Mouse (Mus musculus): ENCODE data around the gene Hectd4. TPM values are rescaled to one million over a fixed set of nuclear protein-coding genes. Genes with fewer than 3 reads are reported as not detected.

The Hectd4 gene
- polyA plus RNA-seq, 1 experiment: 8.6 TPM

DNA sequence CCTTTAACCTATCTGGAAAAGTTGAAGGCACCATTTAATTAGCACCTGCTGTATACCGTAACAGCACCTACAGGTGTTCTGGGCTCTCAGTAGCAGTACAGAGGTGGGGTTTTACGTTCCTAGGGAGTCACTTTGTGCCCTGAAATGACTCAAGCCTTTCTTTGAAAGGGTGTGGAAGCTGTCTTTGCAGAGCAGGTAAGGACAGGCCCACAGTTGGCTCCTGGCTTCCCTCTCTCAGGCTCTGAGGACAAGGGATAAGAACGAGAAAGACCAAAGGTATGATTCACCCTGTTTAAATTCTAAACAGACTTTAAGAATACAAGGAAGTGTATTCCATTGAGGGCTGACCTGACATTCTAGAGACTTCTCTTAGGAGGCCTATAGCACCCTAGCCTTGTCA, 173.4 kb downstream of the Hectd4 start:
- H3K4me3 ChIP-seq (replicated peaks): no peak overlapping the region
- peaks cover 42% of the 10 kb centered on the region for H3K4me1 ChIP-seq
- H3K36me3 ChIP-seq (replicated peaks; ENCODE audit: low read length): no peaks in the 10 kb centered on the region
- H3K27me3 ChIP-seq (replicated peaks): no peaks in the 10 kb centered on the region
- TF ChIP-seq FLI1 (IDR thresholded peaks at IDR 0.05; ENCODE audit: low read length): no peak
- TF ChIP-seq GATA1 (IDR thresholded peaks at IDR 0.05; ENCODE audit: borderline replicate concordance, low read length): no peak
- no peaks in the 10 kb centered on the region for H3K9me3 ChIP-seq

- TF ChIP-seq FLI1 (IDR thresholded peaks at IDR 0.05; ENCODE audit: low read length): no peak
- TF ChIP-seq GATA1 (IDR thresholded peaks at IDR 0.05; ENCODE audit: borderline replicate concordance, low read length): no peak
- no peaks in the 10 kb centered on the region for H3K9me3 ChIP-seq
- peaks cover 1% of the 10 kb centered on the region for H3K36me3 ChIP-seq (replicated peaks; ENCODE audit: low read length)
- peaks cover 37% of the 10 kb centered on the region for H3K4me1 ChIP-seq
- no peak overlapping the region for H3K4me3 ChIP-seq (replicated peaks)
- no peaks in the 10 kb centered on the region for H3K27me3 ChIP-seq (replicated peaks)
Observed at GRCm38 (mm10) chr5:121395621-121396020, 175.6 kb downstream of the Hectd4 start.

GRCm38 (mm10) chr5:121397187-121398145, 177.4 kb downstream of the Hectd4 start, which contains the start of gene Naa25:
Gene Naa25 (plus strand): TSS chr5:121397936.
- peaks cover 18% of the 10 kb centered on the region for H3K36me3 ChIP-seq (replicated peaks; ENCODE audit: low read length)
- H3K4me3 ChIP-seq (replicated peaks): peak within 1 kb of the TSS; percentile 98
- H3K4me1 ChIP-seq: peaks cover 47% of the 10 kb centered on the region
- H3K27me3 ChIP-seq (replicated peaks): no peaks in the 10 kb centered on the region
- no peaks in the 10 kb centered on the region for H3K9me3 ChIP-seq
- TF ChIP-seq GATA1 (IDR thresholded peaks at IDR 0.05; ENCODE audit: borderline replicate concordance, low read length) (no peak), FLI1 (IDR thresholded peaks at IDR 0.05; ENCODE audit: low read length) (no peak)

DNA sequence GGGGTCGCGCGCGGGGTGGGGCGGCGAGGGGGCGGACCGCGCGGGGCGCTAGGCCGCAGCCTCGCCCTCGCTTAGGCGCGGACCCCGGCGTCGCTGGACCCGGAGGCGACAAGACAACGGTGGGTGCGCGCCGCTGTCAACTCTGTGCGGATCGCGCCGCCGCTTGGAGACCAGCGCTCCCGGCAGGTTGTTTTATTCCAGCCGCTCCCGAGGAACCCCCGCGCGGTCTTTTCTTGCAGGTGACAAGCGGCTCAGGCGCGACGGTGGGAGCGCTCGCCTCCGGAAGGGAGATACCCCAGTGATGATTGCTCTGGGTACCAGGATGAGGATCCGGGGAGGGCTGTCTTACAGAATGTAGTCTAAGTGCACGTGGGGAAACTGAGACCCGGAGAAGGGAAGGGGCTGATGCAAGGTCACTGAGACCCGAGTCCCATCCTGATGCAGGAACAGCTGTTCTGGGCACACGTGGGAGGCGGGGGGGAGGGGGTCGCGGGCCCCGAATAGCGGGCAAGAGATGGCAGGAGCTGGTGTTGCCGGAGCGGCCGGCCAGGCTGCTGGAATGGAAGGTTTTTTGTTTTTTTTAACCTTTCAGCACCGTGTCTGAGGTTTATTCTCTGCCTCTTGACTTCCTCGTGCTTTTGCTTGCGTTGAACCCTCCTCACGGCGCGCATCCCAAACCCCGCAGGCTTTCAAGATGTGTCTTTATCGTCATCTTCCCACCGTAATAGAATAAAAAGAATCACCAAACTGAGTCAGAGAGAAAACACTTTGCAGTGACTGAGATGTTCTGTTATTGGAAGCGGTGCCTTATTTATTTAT, 178.3 kb downstream of the Hectd4 start:
- Histone ChIP-seq H3K9me3 (no peaks in the 10 kb centered on the region), H3K36me3 (replicated peaks; ENCODE audit: low read length) (peaks cover 25% of the 10 kb centered on the region), H3K4me3 (replicated peaks) (peak overlapping the region; percentile 98), H3K27me3 (replicated peaks) (no peaks in the 10 kb centered on the region), H3K4me1 (peaks cover 49% of the 10 kb centered on the region)
- TF ChIP-seq FLI1 (IDR thresholded peaks at IDR 0.05; ENCODE audit: low read length) (no peak), GATA1 (IDR thresholded peaks at IDR 0.05; ENCODE audit: borderline replicate concordance, low read length) (no peak)

GRCm38 (mm10) chr5:121398965-121399462, 179.0 kb downstream of the Hectd4 start:
- H3K9me3 ChIP-seq: no peaks in the 10 kb centered on the region
- peak overlapping the region; percentile 98 for H3K4me3 ChIP-seq (replicated peaks)
- no peaks in the 10 kb centered on the region for H3K27me3 ChIP-seq (replicated peaks)
- peaks cover 32% of the 10 kb centered on the region for H3K36me3 ChIP-seq (replicated peaks; ENCODE audit: low read length)
- TF ChIP-seq FLI1 (IDR thresholded peaks at IDR 0.05; ENCODE audit: low read length) (no peak), GATA1 (IDR thresholded peaks at IDR 0.05; ENCODE audit: borderline replicate concordance, low read length) (no peak)
- peaks cover 54% of the 10 kb centered on the region for H3K4me1 ChIP-seq

DNA sequence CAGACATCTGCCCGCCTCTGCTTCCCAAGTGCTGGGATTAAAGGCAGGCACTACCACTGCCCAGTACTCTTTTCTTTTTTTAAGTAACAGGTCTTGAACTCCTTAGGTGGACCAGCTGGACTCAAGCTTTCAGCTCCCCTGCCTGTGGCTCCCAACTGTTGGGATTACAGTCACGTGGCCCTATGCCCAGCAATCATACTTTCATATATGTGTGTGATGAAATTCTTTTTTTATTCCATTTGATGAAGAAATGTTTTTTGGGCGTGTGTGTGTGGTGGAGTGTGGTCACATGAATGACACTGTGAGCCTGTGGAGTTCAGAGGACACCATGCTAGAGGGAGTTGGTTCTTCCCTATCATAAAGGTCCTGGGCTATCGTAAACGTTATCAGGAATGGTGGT, 179.5 kb downstream of the Hectd4 start:
- peaks cover 33% of the 10 kb centered on the region for H3K36me3 ChIP-seq (replicated peaks; ENCODE audit: low read length)
- no peaks in the 10 kb centered on the region for H3K9me3 ChIP-seq
- H3K4me3 ChIP-seq (replicated peaks): peak overlapping the region; percentile 98
- peaks cover 55% of the 10 kb centered on the region for H3K4me1 ChIP-seq
- TF ChIP-seq FLI1 (IDR thresholded peaks at IDR 0.05; ENCODE audit: low read length): no peak
- TF ChIP-seq GATA1 (IDR thresholded peaks at IDR 0.05; ENCODE audit: borderline replicate concordance, low read length): no peak
- H3K27me3 ChIP-seq (replicated peaks): no peaks in the 10 kb centered on the region

- no peaks in the 10 kb centered on the region for H3K27me3 ChIP-seq (replicated peaks)
- H3K4me1 ChIP-seq: peaks cover 55% of the 10 kb centered on the region
- no peak for TF ChIP-seq FLI1 (IDR thresholded peaks at IDR 0.05; ENCODE audit: low read length)
- H3K4me3 ChIP-seq (replicated peaks): peak overlapping the region; percentile 74
- H3K36me3 ChIP-seq (replicated peaks; ENCODE audit: low read length): peaks cover 35% of the 10 kb centered on the region
- H3K9me3 ChIP-seq: no peaks in the 10 kb centered on the region
Observed at GRCm38 (mm10) chr5:121400064-121400463, 180.0 kb downstream of the Hectd4 start.

DNA sequence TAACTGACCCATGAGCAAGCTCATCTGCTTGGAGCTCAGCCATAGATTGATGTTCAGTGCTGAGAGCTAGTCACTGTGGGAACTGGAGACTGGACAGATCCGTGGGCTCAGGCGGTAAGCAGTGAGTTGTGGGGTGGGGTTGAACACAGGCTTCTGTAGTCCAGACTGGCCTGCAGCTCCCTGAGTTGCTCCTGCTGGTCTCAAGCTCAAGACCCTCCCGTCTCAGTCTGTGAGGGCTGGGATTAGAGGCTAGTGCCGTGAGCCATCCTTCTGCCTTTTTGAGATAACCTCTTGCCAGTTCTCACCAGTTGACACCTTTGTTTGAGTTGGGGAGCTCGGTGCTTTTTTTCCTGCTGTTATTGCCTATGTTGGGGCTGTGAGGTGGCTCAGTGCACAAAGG, 180.8 kb downstream of the Hectd4 start:
- Histone ChIP-seq H3K36me3 (replicated peaks; ENCODE audit: low read length) (peaks cover 40% of the 10 kb centered on the region), H3K4me1 (peaks cover 55% of the 10 kb centered on the region)
- TF ChIP-seq FLI1 (IDR thresholded peaks at IDR 0.05; ENCODE audit: low read length) (no peak), GATA1 (IDR thresholded peaks at IDR 0.05; ENCODE audit: borderline replicate concordance, low read length) (no peak)

GRCm38 (mm10) chr5:121407856-121408255, 187.8 kb downstream of the Hectd4 start:
- Histone ChIP-seq H3K27me3 (replicated peaks) (no peaks in the 10 kb centered on the region), H3K9me3 (no peaks in the 10 kb centered on the region), H3K4me1 (peaks cover 17% of the 10 kb centered on the region), H3K4me3 (replicated peaks) (no peak overlapping the region), H3K36me3 (replicated peaks; ENCODE audit: low read length) (peaks cover 88% of the 10 kb centered on the region)
- TF ChIP-seq GATA1 (IDR thresholded peaks at IDR 0.05; ENCODE audit: borderline replicate concordance, low read length) (no peak), FLI1 (IDR thresholded peaks at IDR 0.05; ENCODE audit: low read length) (no peak)

More for the DNA sequence above, 180.8 kb downstream of the Hectd4 start:
- no peaks in the 10 kb centered on the region for H3K27me3 ChIP-seq (replicated peaks)
- H3K9me3 ChIP-seq: no peaks in the 10 kb centered on the region
- no peak overlapping the region for H3K4me3 ChIP-seq (replicated peaks)

Measured in megakaryocyte, embryonic 14.5 days (primary cell).